Mouse (Mus musculus) cortical plate, adult 2 months (tissue): ENCODE measurements around the gene Kirrel3.

Experiments used
- CTCF ChIP-seq: fragments of 200-500 bp; IDR thresholded peaks from 2 replicates; pipeline ENCODE4 v1.5.1; 2011; ENCODE audit warnings: mild to moderate bottlenecking, control low read depth, low read length; ENCODE audit not compliant: insufficient read depth; ENCODE audit errors: extremely low read depth
- POLR2A ChIP-seq: fragments of 200-500 bp; IDR thresholded peaks from 2 replicates; pipeline ENCODE4 v1.6.1; 2011; ENCODE audit warnings: mild to moderate bottlenecking, low read length, control low read depth; ENCODE audit not compliant: insufficient read depth; ENCODE audit errors: extremely low read depth

DNA sequence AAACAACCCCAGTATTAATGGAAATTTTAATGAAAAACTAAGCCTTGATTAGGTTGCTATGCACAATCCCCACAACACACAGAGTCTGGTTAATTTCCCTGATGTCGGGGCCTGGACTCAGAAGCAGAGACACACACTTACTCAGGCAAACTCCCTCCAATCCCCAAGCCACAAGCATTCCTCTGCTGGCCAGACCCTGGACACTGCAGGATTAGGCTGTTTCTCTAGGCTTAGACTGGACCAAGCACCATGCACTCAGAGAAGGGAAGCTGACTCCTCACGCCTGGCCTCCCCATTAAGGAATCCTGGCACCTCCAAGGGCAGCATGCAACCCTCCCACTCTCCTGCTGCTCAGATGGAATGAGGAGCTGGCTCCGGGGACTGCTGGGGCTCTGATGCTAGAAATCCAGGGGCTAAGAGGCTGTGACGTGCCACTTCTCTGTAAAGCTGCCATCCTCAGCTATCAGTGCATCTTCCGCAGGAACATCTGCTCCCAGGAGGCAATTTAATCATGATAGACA is 324.4 kb downstream of the Kirrel3 start:
- no peak for TF ChIP-seq CTCF
- no peak for TF ChIP-seq POLR2A
